Mouse (Mus musculus) liver, adult (tissue): ENCODE results near the gene Emc3.

Experiments used
- GATA4 ChIP-seq: IDR thresholded peaks from 2 replicates; pipeline ENCODE4 v1.6.1; 2014; ENCODE audit warnings: mild to moderate bottlenecking, low read length; ENCODE audit not compliant: insufficient replicate concordance

The Emc3 gene

DNA sequence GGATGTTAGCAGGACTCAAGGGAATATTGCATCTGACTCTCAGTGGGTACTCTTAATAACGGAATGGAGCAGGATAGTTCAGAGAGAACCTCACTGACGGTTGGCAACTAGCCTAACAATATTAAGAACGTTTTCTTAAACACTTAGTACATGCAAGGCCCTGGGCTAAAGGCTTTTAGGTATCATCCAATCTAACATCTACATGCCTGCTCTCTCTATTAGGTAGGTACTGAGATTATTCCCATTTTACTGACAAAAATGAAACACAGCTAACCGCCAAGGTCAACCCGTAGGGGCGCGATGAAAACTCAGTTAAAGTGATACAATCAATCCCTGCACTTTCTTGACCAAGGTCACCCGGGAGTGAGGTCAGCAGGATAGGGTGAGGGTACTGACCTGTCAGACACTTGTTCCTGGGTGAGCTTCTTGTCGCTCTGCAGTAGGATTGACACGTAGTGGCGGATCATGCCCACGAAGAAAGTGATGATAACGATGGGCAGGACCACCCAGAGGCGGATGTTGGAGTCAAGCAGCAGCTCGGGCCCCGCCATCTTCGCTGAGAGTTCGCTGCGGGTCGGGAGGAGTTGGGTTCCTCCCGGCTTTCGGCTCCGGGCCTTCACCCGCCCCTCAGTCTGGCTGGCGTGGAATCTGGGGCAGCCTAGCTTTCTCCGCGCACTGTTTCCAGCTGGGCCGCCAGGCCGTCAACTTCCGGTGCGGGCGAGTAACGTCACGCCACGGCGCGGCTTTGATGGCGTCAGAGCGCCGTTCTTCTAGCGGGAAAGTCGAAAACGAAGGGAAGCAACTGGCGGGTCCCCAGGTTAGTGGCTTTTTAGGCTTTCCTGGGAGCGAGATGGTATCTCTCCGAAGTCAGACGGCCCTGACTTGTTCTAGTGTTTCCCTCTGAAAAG, at the start of gene Emc3, which contains the start of gene Fancd2:
TSS of gene Emc3 (minus strand) at position 721 of the 908 bp plus-strand sequence.
TSS of gene Fancd2 (plus strand) at position 751 of the 908 bp plus-strand sequence.
- TF ChIP-seq GATA4: no peak; the same call in 1 of the 2 replicates

- TF ChIP-seq GATA4: no peak
Observed at GRCm38 (mm10) chr6:113579306-113579705, 47.9 kb upstream of the Emc3 start.

GRCm38 (mm10) chr6:113576044-113576443, 44.6 kb upstream of the Emc3 start:
- no peak for TF ChIP-seq GATA4

DNA sequence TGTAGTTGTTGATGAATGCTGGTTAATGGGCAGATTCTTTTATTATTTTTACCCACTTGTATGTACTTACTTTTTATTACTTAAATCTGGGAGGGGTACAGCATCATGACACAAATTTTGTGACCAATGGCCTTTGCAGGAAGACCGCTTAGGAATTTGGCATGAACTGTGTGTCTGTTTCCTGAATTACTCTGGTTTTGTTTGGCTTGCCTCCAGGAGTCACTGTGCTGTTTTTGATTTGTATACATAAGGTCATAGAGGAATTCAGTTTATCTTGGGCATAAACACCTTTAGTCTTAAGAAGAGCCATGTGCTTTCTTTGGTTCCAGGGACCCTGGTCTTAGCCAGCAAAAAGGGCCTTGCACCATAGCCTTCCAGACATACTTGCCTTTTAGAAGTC, 33.1 kb upstream of the Emc3 start:
- TF ChIP-seq GATA4: no peak

DNA sequence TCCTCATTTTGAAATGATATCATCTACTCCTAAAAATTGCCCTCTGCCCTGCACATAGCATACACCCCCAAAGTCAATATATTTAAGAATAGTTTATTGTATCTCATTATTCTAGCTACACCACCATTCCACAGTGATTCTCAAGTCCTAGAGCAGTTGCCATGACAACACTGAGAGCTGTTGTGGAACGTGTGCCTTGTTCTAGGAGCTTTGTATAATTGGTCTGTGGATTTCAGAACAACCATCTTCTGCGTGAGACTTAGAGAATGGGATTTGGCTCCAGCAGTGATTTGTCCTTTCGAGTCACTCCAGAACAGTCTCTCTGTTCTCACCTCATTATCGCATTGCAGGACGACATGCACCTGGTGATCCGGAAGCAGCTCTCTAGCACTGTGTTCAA, 28.3 kb upstream of the Emc3 start:
- TF ChIP-seq GATA4: no peak

GRCm38 (mm10) chr6:113543906-113544481, 12.5 kb upstream of the Emc3 start:
- no peak for TF ChIP-seq GATA4

- TF ChIP-seq GATA4: no peak
Observed at GRCm38 (mm10) chr6:113541610-113542009, 10.2 kb upstream of the Emc3 start.

- TF ChIP-seq GATA4: no peak
Observed at GRCm38 (mm10) chr6:113534886-113535285, 3.4 kb upstream of the Emc3 start.

DNA sequence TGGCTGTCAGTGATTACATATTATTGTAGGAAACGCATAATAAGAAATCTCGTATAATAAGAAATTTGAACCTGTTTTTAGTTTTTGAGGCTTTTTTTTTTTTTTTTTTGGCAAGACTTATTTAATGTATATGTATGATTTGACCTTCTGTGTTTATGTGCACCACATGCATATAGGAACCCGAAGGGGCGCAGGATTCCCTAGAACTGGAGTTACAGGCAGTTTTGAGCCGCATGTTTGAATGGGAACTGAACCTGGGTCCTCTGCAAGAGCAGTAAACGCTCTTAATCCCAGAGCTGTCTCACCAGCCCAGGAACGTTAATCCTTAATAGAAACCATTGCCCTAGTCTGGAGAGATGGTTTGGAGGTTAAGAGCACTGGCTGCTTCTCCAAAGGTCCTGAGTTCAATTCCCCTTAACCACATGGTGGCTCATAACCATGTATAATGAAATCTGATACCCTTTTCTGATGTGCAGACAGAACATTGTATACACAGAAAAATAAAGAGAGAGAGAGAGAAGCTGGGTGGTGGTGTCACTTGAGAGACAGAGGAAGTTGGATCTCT, 470 bp upstream of the Emc3 start:
- no peak for TF ChIP-seq GATA4

- no peak for TF ChIP-seq GATA4
Observed at GRCm38 (mm10) chr6:113523420-113523819, 8.0 kb downstream of the Emc3 start.

DNA sequence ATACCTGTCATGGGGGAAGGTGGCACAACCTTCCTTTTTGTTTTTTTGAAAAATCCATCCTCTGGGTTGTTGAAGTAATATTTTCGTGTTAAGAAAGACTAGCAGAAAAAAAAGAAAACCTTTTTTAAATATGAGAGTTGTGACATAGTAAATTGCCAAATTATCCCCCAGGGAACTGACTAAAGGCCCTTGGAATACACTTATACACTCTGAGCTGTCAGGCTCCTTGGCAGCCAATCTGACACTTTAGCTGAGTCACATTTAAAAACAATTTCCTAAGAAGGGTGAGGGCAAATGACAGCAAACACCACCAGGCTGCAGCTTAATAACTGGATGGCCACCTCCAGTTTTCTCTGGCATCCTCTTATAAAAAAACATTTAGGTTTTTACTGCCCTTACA, 9.1 kb downstream of the Emc3 start:
- TF ChIP-seq GATA4: no peak

DNA sequence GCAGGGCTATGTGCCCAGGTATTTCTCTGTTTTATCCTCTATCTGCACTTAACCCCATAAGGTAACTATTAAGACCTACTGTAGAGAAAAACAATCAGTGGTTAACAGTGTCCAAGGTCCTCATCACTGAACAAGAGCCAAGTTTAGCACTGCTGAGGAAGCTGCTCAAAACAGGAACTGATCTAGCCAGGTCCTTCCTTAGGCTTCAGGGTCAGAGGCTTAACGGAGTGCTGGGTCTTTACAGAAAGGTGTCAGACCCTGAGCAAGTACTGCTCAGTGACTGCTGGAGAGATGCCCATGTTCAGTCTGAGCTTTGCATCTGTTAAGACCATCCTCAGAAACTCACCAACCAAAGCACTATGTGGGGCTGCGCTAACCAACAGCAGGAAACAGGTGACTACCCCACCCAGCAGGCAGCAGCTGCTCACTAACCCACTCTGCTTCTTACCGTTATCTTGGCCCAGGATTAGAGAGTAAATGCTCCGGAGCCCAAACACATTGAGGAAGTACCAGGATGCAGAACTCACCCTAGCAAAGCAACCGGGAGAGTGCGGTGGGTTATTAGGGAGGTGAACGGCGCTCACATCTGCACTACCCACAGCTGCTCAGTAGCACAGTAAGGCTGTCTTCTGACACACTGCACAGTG, 13.9 kb downstream of the Emc3 start:
- TF ChIP-seq GATA4: no peak

- TF ChIP-seq GATA4: no peak
Observed at GRCm38 (mm10) chr6:113514600-113514999, 16.9 kb downstream of the Emc3 start.

DNA sequence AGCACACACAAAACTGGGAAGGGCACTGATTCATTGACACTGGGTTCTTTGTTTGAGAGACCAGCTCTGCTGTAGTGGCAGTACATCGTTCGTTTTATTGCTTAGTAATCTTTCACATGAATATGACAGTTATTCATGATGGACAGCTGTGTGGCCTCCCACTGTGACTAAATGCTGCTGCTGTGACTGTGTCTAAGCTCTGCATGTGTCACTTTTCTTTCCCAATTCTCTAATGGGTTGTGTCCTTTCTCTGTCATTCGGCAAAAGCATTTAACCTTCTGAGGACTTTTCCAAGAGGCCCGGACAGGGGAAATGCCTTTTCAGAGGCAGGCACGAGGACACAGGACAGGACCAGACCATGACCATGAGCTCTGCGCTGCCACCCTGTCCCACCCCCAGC, 17.5 kb downstream of the Emc3 start:
- TF ChIP-seq GATA4: no peak

DNA sequence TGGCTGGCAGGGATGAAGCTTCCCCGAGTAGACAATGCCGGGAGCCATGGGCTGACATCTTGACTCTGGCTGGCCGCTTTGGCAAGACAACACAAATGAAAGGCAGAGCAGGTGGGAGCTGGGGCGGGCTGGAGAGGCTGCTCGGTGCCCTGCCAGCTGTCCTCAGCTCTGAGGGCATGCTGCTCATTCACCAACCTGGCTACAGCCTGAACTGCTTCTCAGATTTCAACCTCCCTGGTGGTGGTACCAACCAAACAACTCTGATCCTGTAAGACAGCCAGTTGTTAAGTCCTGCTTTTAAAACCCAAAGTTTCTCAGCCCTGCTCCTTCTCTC, 22.5 kb downstream of the Emc3 start:
- no peak for TF ChIP-seq GATA4
